Mouse (Mus musculus) E14TG2a.4 (cell line): ENCODE data around the gene Pitx3.

Experiments
- CTCF ChIP-seq: conservative IDR thresholded peaks from 2 replicates; pipeline ENCODE4 v1.5.1; 2014; ENCODE audit warnings: low read length
- NANOG ChIP-seq: IDR thresholded peaks from 2 replicates; pipeline ENCODE4 v1.6.1; 2014; ENCODE audit warnings: borderline replicate concordance, low read length, mixed read lengths
- POU5F1 ChIP-seq: IDR thresholded peaks from 2 replicates; pipeline ENCODE4 v1.6.1; 2014; ENCODE audit warnings: low read length, borderline replicate concordance

DNA sequence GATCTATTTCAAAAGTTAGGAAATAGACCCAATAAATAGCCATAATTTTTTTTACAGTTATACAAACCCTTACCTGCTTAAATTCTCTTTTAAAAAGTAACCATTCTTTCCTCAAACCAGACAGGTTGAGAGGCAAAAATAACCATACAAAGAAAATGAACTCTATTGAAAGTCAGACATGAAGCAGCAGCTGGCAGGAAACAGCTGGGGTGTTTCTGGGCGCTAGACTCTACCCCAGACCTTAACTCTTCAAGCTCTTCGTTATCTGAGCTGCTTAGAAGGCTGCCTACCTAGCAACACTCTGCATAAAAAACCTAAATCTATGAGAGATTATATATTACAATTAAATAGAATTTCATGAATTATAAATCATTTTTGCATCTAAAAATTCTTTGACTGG, 39.1 kb upstream of the Pitx3 start:
- TF ChIP-seq CTCF (no peak), POU5F1 (no peak), NANOG (no peak)
